Mouse (Mus musculus) testis, adult 10 weeks (tissue): ENCODE data around the gene Cfl2. TPM values are rescaled to one million over a fixed set of nuclear protein-coding genes. Genes with fewer than 3 reads are reported as not detected.

Experiments
- polyA plus RNA-seq: library from polyadenylated mRNA; stranded (reverse); fragments of 350-450 nt; fragmentation: Illumina TruSeq; extraction: RNeasy Lipid Tissue Mini Kit (QIAGEN cat#74804); gene quantifications from one replicate; pipeline ENCODE4 v1.2.3, GENCODE M21; 2014; ENCODE audit warnings: low read depth, low replicate concordance

Cfl2 gene
- polyA plus RNA-seq: 408 TPM

DNA sequence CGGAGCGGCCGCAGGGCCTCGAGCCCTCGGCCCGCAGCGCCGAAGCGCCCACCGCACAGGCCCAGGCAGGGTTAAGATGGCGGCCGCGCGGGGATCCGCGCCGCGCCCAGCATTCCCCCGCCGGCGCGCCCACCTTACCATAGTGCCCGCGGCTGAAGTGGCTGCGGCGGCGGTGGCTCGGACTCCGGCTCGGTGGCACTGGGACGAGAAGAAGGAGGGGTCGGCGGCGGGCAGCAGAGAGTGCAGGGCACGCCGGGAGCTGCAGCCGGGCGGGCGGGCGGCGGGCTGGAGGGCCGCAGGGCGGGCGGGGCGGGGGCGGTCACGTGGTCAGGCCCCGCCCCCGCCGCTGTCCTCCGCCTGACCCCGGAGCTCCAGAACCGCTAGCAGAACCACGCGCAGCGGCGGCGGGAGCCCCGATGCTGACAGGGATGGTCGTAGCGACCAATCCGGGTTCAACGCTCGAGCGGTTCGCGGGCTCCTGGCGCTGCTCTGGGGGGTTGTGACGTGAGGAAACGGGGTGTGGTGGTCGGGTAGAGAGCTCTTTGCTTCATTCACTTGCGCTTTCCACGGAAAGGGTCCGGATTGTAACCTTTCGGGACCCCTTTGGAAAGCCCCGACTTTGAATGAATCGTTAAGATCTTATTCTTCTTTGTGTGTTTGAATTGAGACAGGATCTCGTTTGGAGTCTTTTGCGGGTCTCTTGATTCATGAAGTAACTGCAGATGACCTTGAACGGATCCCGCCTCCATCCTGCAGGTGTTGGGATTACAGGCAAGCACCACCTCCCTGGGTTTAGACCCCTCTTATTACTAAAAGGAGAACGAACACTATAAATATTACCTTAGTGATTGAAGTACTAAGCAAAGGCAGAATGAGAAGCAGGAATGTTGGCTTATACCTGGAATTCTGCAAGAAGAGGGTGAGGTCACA, at the start of gene Cfl2:
TSS of gene Cfl2 (minus strand) at position 272 of the 930 bp plus-strand sequence.

Other genes starting within 250 kb of the Cfl2 start
- gene Sptssa, start 206.3 kb downstream of the Cfl2 start, polyA plus RNA-seq: 73.8 TPM
- gene Eapp, start 167.0 kb downstream of the Cfl2 start, polyA plus RNA-seq: 107 TPM
- gene Snx6, start 67.2 kb downstream of the Cfl2 start, polyA plus RNA-seq: 45.6 TPM
- not detected for gene Gm20403, start 123.7 kb upstream of the Cfl2 start, polyA plus RNA-seq
- 154 TPM for gene Baz1a, start 151.5 kb upstream of the Cfl2 start, polyA plus RNA-seq
- 16.5 TPM for gene 2700097O09Rik, start 217.2 kb upstream of the Cfl2 start, polyA plus RNA-seq
- gene Srp54a, start 217.4 kb upstream of the Cfl2 start, polyA plus RNA-seq: 945 TPM